Mouse (Mus musculus) embryonic facial prominence, embryonic 10.5 days (tissue): ENCODE measurements at regions not wholly inside any gene's neighbourhood (a gene's known extent, or its start where the extent isn't known, plus 50 kb on each side); places are given as distances from the start of the nearest gene placed in this dataset.

ENCODE experiments used
- DNase-seq: peaks from one replicate; pipeline ENCODE4 v3.0.0-alpha.2; 2017; ENCODE audit warnings: low spot score
- H3K27ac ChIP-seq: fragments of 300-500 bp; sonication (generic); replicated peaks from 2 replicates; pipeline ENCODE4 v1.5.1; 2016; ENCODE audit warnings: mild to moderate bottlenecking
- H3K27me3 ChIP-seq: fragments of 300-500 bp; sonication (generic); replicated peaks from 2 replicates; pipeline ENCODE4 v1.6.1; 2016; ENCODE audit warnings: low read depth, mild to moderate bottlenecking; ENCODE audit not compliant: poor library complexity, severe bottlenecking
- H3K36me3 ChIP-seq: fragments of 300-500 bp; sonication (generic); replicated peaks from 2 replicates; pipeline ENCODE4 v1.6.1; 2016; ENCODE audit warnings: mild to moderate bottlenecking, moderate library complexity
- H3K4me1 ChIP-seq: fragments of 300-500 bp; sonication (generic); 2 replicates; pipeline ENCODE4 v1.6.1; 2016
- H3K4me3 ChIP-seq: fragments of 300-500 bp; sonication (generic); 2 replicates; pipeline ENCODE4 v1.5.1; 2016; ENCODE audit warnings: mild to moderate bottlenecking, moderate library complexity
- H3K9me3 ChIP-seq: fragments of 300-500 bp; sonication (generic); 2 replicates; pipeline ENCODE4 v1.6.1; 2016; ENCODE audit warnings: mild to moderate bottlenecking
- WGBS: fragments of 180-500 bp; shearing (Covaris S2); methylation state at CpG from one replicate; pipeline ENCODE4 v1.1.7; 2016; 5-methylcytosine and 5-hydroxymethylcytosine counted together

- Histone ChIP-seq H3K4me3 (no peak overlapping the region), H3K27me3 (no peaks in the 10 kb centered on the region)
These were observed 166.8 kb upstream of the Map3k1 start for GRCm38 (mm10) chr13:111975549-111975948.

DNA sequence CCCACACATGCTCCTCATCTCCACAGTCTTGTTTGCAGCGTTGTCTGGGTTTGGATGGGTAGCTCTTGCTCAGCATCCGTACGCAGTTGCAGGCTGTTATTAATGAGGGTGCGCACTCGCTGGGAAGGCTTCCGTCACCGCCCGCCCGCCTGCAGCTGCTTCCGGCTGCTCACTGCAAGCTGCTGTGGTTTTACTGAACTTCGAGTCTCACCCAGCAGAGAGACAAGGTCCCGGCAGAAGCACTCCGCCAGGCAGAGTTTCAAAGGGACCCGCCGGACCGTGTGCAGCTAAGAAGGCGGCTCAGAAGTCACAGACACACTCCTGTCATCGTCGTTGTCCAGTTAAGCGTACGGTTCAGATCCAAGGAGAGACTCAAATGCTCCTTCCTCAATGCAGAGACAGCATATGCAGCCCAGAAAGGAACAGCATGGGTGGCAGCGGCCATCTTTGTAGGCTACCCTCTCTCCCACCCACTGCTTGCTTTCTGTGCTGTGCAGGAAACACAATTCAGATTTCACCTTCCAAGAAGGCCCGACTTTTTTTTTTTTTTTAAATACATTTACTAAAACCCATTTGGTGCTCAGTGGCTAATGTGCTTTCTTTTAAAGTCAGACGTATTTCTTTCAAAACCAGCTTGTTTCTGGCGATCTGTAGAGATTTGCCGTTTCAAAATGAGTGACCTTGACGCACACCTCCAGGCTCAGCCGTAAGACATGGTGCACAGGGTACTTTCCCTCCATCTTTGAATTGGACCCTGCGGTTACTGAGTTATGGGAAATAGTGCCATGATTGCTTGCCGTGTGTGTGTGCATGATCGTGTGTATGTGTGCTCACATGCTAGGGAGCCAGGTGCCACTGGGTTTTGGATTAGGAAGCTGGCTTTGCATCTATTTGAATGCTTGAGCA lies 169.2 kb upstream of the Map3k1 start:
- no peaks in the 10 kb centered on the region for H3K27me3 ChIP-seq
- no peaks in the 10 kb centered on the region for H3K36me3 ChIP-seq
- 88% methylated on average over 31 of the region's 31 CpGs for WGBS
- DNase-seq: no peak
- peaks cover 40% of the 10 kb centered on the region for H3K4me1 ChIP-seq
- H3K27ac ChIP-seq: peak overlapping the region; percentile 14; the same call in 1 of the 2 replicates
- H3K4me3 ChIP-seq: no peak overlapping the region
- H3K9me3 ChIP-seq: no peaks in the 10 kb centered on the region

More at GRCm38 (mm10) chr13:111975549-111975948, 166.8 kb upstream of the Map3k1 start:
- H3K27ac ChIP-seq: no peak overlapping the region
- no peaks in the 10 kb centered on the region for H3K9me3 ChIP-seq
- no peaks in the 10 kb centered on the region for H3K36me3 ChIP-seq
- no peak for DNase-seq
- H3K4me1 ChIP-seq: peaks cover 29% of the 10 kb centered on the region
- WGBS: 90% methylated on average over 3 of the region's 3 CpGs

GRCm38 (mm10) chr13:111978675-111979020 lies 169.9 kb upstream of the Map3k1 start:
- H3K4me1 ChIP-seq: peaks cover 43% of the 10 kb centered on the region
- no peaks in the 10 kb centered on the region for H3K36me3 ChIP-seq
- peak overlapping the region; percentile 14; the same call in 1 of the 2 replicates for H3K27ac ChIP-seq
- DNase-seq: no peak
- no peaks in the 10 kb centered on the region for H3K9me3 ChIP-seq
- H3K4me3 ChIP-seq: no peak overlapping the region
- WGBS: 79% methylated on average over 5 of the region's 5 CpGs
- H3K27me3 ChIP-seq: no peaks in the 10 kb centered on the region

DNA sequence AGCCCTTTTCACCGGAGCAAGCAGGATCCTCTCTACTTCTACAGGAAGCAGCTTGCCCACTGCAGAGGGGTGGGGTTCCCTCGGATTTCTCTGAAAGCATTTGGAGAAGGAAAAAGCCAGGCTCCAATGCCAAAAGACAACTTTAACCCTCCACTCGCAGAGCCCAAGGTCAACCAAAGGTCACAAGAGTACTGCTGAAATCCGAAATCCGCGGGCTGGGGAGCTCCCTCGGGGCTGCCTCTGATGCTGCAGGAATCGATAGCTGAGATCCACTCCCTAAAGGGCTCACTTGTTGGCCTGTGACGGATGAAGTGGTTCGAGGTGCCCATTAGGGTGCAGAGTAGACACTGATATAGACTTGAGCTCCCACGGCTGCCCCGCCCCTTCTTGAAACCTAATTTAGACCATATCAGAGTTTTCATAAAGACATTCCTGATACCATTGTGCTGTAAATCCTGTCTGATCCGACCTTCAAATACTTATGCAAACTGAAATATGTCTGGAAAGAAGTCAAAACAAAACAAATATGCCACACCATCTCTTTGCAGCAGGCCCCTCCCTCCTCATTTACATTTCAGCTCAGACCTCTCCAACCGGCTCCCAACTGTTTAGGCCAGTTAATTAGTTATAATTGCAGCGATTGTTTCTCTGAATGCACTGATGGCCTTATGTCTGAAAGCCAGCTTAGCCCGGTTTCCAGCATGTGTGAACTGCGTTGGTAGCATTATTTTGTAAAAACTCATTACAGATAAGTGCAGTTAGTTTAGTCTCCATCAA lies 170.8 kb upstream of the Map3k1 start:
- WGBS: 35% methylated on average over 17 of the region's 17 CpGs
- Histone ChIP-seq H3K27ac (peak overlapping the region; percentile 63), H3K4me3 (peak overlapping the region; percentile 21; the same call in 1 of the 2 replicates), H3K4me1 (peaks cover 43% of the 10 kb centered on the region), H3K9me3 (no peaks in the 10 kb centered on the region), H3K36me3 (no peaks in the 10 kb centered on the region), H3K27me3 (no peaks in the 10 kb centered on the region)
- DNase-seq: peak; percentile 40

- no peaks in the 10 kb centered on the region for H3K27me3 ChIP-seq
- H3K36me3 ChIP-seq: no peaks in the 10 kb centered on the region
- H3K27ac ChIP-seq: no peak overlapping the region
- no peaks in the 10 kb centered on the region for H3K9me3 ChIP-seq
- no peak overlapping the region for H3K4me3 ChIP-seq
- 72% methylated on average over 12 of the region's 12 CpGs for WGBS
- peaks cover 43% of the 10 kb centered on the region for H3K4me1 ChIP-seq
- no peak for DNase-seq
These were observed 171.4 kb upstream of the Map3k1 start for GRCm38 (mm10) chr13:111980205-111980595.

- Histone ChIP-seq H3K4me1 (peaks cover 46% of the 10 kb centered on the region), H3K27ac (no peak overlapping the region), H3K9me3 (no peaks in the 10 kb centered on the region), H3K4me3 (no peak overlapping the region), H3K27me3 (no peaks in the 10 kb centered on the region), H3K36me3 (no peaks in the 10 kb centered on the region)
- no peak for DNase-seq
- 96% methylated on average over 2 of the region's 2 CpGs for WGBS
These were observed 172.3 kb upstream of the Map3k1 start for GRCm38 (mm10) chr13:111981103-111981502.

DNA sequence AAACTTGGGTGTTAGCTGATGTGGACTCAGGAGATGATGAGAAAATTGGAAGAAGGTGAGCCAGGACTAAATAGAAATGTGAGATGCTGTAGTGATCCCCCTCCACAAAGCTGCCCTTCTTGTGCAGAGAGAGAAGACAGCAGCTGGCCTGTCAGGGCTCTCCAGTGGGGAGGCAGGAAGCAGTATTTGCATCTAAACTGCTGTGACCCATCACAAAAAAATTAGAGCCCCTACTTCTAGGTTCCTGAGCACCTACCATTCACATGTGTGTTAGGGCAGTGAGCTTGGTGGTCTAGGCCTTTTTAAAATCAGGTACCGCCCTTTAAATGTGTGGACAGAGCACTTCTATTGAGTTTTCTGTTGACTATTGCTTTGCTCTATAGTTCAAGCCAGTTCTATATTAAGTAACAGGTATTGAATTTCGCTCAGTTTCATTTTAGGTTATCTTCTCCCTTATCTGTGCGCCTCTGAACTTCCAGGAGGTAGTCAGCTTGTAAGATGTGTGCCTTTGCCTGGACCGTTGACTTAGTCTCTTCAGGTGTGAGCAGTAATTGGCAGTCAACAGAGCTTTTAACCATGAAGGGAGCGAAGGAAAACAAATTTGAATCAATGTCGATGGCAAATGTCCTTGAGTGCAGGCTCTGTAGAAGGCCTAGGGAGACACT lies 174.1 kb upstream of the Map3k1 start:
- Histone ChIP-seq H3K9me3 (no peaks in the 10 kb centered on the region), H3K4me3 (no peak overlapping the region), H3K27ac (no peak overlapping the region), H3K36me3 (no peaks in the 10 kb centered on the region), H3K27me3 (peaks cover 3% of the 10 kb centered on the region; the same call in 1 of the 2 replicates), H3K4me1 (peaks cover 46% of the 10 kb centered on the region)
- WGBS: 84% methylated on average over 6 of the region's 6 CpGs
- no peak for DNase-seq

- Histone ChIP-seq H3K9me3 (no peaks in the 10 kb centered on the region), H3K4me3 (no peak overlapping the region), H3K36me3 (no peaks in the 10 kb centered on the region), H3K27me3 (peaks cover 14% of the 10 kb centered on the region; the same call in 1 of the 2 replicates), H3K4me1 (peaks cover 38% of the 10 kb centered on the region), H3K27ac (no peak overlapping the region)
- no peak for DNase-seq
- 80% methylated on average over 10 of the region's 10 CpGs for WGBS
These were observed 175.3 kb upstream of the Map3k1 start for GRCm38 (mm10) chr13:111984081-111984574.

- H3K4me3 ChIP-seq: no peak overlapping the region
- H3K9me3 ChIP-seq: no peaks in the 10 kb centered on the region
- 89% methylated on average over 5 of the region's 5 CpGs for WGBS
- H3K27ac ChIP-seq: no peak overlapping the region
- peaks cover 25% of the 10 kb centered on the region for H3K4me1 ChIP-seq
- DNase-seq: no peak
- H3K36me3 ChIP-seq: no peaks in the 10 kb centered on the region
- H3K27me3 ChIP-seq: peaks cover 26% of the 10 kb centered on the region
These were observed 176.6 kb upstream of the Map3k1 start for GRCm38 (mm10) chr13:111985406-111985805.

GRCm38 (mm10) chr13:111986681-111987080 lies 177.9 kb upstream of the Map3k1 start:
- Histone ChIP-seq H3K4me1 (peaks cover 32% of the 10 kb centered on the region), H3K27me3 (peaks cover 28% of the 10 kb centered on the region), H3K4me3 (no peak overlapping the region), H3K9me3 (no peaks in the 10 kb centered on the region), H3K36me3 (no peaks in the 10 kb centered on the region), H3K27ac (no peak overlapping the region)
- no peak for DNase-seq
- whole genome bisulfite sequencing: 90% methylated on average over 15 of the region's 15 CpGs

- no peak overlapping the region for H3K4me3 ChIP-seq
- no peak for DNase-seq
- WGBS: 92% methylated on average over 3 of the region's 3 CpGs
- no peaks in the 10 kb centered on the region for H3K36me3 ChIP-seq
- H3K4me1 ChIP-seq: peaks cover 29% of the 10 kb centered on the region
- H3K27ac ChIP-seq: no peak overlapping the region
- H3K27me3 ChIP-seq: peaks cover 33% of the 10 kb centered on the region
- H3K9me3 ChIP-seq: no peaks in the 10 kb centered on the region
These were observed 178.6 kb upstream of the Map3k1 start for GRCm38 (mm10) chr13:111987420-111987819.

DNA sequence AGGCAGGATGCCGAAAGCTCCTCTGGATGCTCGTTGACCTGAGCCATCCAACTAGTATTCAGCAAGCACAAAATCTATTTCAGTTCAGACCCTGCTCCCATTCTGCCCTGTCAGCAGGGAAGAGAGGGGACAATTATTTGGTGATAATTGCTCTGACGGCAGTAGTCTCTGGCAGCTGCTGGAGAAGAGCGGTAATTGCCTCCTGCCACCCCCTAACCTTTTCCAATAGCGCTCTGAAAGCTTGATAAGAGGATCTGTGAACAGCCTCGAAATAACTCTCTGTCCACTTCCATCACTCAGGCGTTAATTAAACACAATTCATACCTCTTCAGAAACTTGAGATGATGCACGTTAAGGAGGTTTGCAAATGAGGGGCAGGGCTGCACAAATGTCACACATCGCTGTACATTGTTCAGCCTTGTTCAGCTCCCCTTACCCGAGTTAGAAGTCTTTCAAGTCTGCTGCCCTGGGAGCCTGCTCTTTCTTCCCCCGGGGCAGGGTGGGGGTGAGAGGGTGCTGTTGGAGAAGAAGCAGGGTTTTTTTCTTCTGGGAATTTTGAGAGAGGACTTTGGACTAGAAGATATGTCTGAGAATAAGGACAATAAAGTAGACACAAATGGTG lies 182.2 kb upstream of the Map3k1 start:
- Histone ChIP-seq H3K27me3 (peaks cover 62% of the 10 kb centered on the region), H3K36me3 (no peaks in the 10 kb centered on the region), H3K4me1 (peaks cover 14% of the 10 kb centered on the region), H3K4me3 (no peak overlapping the region), H3K9me3 (no peaks in the 10 kb centered on the region), H3K27ac (no peak overlapping the region)
- DNase-seq: peak; percentile 30
- WGBS: 31% methylated on average over 11 of the region's 11 CpGs
